Mouse (Mus musculus) hindbrain, embryonic 15.5 days (tissue): ENCODE measurements at regions not wholly inside any gene's neighbourhood (a gene's known extent, or its start where the extent isn't known, plus 50 kb on each side); places are given as distances from the start of the nearest gene placed in this dataset.

Source experiments
- ATAC-seq: fragments of 200-750 bp; cut with Nextera tagmentation; 2 replicates; pipeline ENCODE4 v1.8.0; 2017; ENCODE audit warnings: low read depth, moderate number of reproducible peaks, moderate TSS enrichment; ENCODE audit not compliant: low FRiP score
- H3K27ac ChIP-seq: fragments of 300-500 bp; sonication (generic); replicated peaks from 2 replicates; pipeline ENCODE4 v1.5.1; 2015; ENCODE audit warnings: mild to moderate bottlenecking, inconsistent platforms
- H3K27me3 ChIP-seq: fragments of 300-500 bp; sonication (generic); 2 replicates; pipeline ENCODE4 v1.6.1; 2015; ENCODE audit warnings: control low read depth, inconsistent platforms
- H3K36me3 ChIP-seq: fragments of 300-500 bp; sonication (generic); 2 replicates; pipeline ENCODE4 v1.6.1; 2015; ENCODE audit warnings: control low read depth, inconsistent platforms
- H3K4me1 ChIP-seq: fragments of 300-500 bp; sonication (generic); replicated peaks from 2 replicates; pipeline ENCODE4 v1.6.1; 2015; ENCODE audit warnings: control low read depth, inconsistent platforms
- H3K4me2 ChIP-seq: fragments of 300-500 bp; sonication (generic); 2 replicates; pipeline ENCODE4 v1.6.1; 2015; ENCODE audit warnings: moderate library complexity, mild to moderate bottlenecking, inconsistent platforms
- H3K4me3 ChIP-seq: fragments of 300-500 bp; sonication (generic); 2 replicates; pipeline ENCODE4 v1.5.1; 2015; ENCODE audit warnings: mild to moderate bottlenecking, inconsistent platforms
- H3K9ac ChIP-seq: fragments of 300-500 bp; sonication (generic); 2 replicates; pipeline ENCODE4 v1.6.1; 2015; ENCODE audit warnings: inconsistent platforms
- H3K9me3 ChIP-seq: fragments of 300-500 bp; sonication (generic); 2 replicates; pipeline ENCODE4 v1.6.1; 2016; ENCODE audit warnings: control low read depth, inconsistent platforms
- WGBS: fragments of 180-500 bp; shearing (Covaris S2); methylation state at CpG from one replicate; pipeline ENCODE4 v1.1.7; 2015; 5-methylcytosine and 5-hydroxymethylcytosine counted together

DNA sequence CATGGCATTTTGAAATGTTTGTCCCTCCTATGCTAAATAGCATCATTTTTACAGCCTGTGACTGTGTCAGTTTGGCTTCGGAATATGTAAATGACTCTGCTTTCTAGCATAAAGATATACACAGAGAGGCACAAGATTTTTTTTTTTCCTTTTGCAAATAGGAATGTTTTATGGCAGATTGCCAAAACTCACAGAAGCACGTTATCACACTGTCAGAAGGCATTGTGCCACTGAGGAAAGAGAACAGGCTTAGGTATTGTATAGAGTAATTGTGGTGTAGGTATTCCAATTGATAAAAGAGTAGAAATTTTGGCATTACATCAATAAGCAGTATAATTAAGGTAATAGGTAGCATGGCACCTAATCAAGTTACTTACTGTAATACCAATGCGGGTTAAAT, 988.5 kb upstream of the Tenm2 start:
- H3K4me2 ChIP-seq, result no peak overlapping the region
- H3K27ac ChIP-seq, result no peak overlapping the region
- no peak overlapping the region for H3K9ac ChIP-seq
- H3K9me3 ChIP-seq, result no peaks in the 10 kb centered on the region
- no peaks in the 10 kb centered on the region for H3K4me1 ChIP-seq
- no peaks in the 10 kb centered on the region for H3K36me3 ChIP-seq
- no peaks in the 10 kb centered on the region for H3K27me3 ChIP-seq
- 48% methylated on average over 3 of the region's 3 CpGs for WGBS
- ATAC-seq, result no peak
- no peak overlapping the region for H3K4me3 ChIP-seq

DNA sequence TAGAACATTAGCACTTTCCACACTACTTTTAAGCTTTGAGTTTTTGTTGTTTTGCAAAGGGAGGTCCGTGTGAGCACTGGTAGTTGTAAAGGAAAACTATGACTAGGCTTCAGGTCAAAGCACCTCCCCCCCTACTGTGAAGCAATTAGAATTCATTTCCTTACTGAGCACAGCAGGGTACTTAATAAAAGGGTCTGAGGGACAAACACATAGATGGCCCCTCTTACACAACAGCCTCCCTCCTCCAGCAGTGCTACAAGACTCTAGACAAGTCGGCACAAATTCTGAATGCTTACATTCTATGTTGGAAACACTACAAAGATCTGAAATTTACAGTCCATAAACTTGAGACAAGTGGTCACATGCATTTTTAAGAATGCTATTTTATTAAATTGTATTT, 967.6 kb upstream of the Tenm2 start:
- Histone ChIP-seq H3K4me3 (no peak overlapping the region), H3K9me3 (no peaks in the 10 kb centered on the region), H3K27me3 (no peaks in the 10 kb centered on the region), H3K4me2 (no peak overlapping the region), H3K4me1 (no peaks in the 10 kb centered on the region), H3K27ac (no peak overlapping the region), H3K9ac (no peak overlapping the region), H3K36me3 (no peaks in the 10 kb centered on the region)
- WGBS, result 18% methylated on average over 2 of the region's 2 CpGs
- no peak for ATAC-seq

DNA sequence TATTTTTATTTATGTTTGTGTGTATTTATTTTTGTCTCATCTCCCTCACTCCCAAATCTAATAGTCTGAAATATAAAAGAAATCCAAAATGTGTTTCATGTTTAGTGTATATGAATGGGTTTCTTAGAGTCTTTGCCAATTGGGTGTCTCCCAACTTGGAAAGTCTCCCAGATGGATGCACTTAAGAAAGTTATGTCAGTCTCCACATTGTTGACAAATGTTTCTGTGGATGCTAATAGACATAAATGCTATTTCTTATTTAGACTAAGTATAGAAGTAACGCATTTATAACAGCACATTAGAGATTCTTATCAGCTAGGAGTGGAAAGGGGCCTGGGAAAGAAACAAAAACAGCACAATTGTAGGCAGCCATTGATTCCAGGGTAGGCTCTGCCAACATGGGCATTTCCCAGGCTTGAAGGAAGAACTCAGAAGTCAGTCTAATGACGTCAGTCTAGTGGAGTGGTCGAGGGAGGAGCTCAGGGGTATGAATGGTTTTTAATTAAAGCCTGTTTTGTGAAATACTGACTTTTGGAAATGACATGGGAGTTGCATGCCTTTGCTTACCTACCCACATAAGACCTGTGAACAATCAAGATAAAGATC, 965.5 kb upstream of the Tenm2 start:
- ATAC-seq, result no peak
- no peak overlapping the region for H3K4me2 ChIP-seq
- WGBS, result 69% methylated on average over 3 of the region's 3 CpGs
- H3K4me1 ChIP-seq, result no peaks in the 10 kb centered on the region
- H3K9me3 ChIP-seq, result no peaks in the 10 kb centered on the region
- H3K27ac ChIP-seq, result no peak overlapping the region
- H3K36me3 ChIP-seq, result no peaks in the 10 kb centered on the region
- H3K27me3 ChIP-seq, result no peaks in the 10 kb centered on the region
- no peak overlapping the region for H3K4me3 ChIP-seq
- H3K9ac ChIP-seq, result no peak overlapping the region

DNA sequence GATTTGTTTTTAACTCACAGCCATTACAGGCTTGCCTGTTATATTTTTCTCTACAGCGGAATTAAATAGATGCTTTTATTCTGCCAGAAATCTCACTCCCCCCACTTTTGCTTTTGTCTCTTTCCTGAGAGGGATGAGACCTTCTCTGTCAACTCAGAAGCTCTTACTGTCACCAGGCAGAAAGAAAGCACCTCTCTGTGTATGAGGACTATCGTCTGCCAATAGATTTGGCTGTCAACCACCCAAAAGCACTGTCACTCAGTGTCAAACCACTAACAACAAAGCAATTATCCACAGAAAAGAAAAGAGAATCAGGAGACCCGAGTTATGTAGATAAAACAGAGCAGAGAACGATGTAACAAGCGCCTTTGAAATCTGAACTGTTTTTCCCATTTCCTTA, 958.0 kb upstream of the Tenm2 start:
- ATAC-seq, result no peak
- Histone ChIP-seq H3K27me3 (no peaks in the 10 kb centered on the region), H3K27ac (no peak overlapping the region), H3K4me3 (no peak overlapping the region), H3K36me3 (no peaks in the 10 kb centered on the region), H3K4me2 (no peak overlapping the region), H3K9ac (no peak overlapping the region), H3K4me1 (no peaks in the 10 kb centered on the region), H3K9me3 (no peaks in the 10 kb centered on the region)
- WGBS, result 38% methylated on average over 5 of the region's 5 CpGs

DNA sequence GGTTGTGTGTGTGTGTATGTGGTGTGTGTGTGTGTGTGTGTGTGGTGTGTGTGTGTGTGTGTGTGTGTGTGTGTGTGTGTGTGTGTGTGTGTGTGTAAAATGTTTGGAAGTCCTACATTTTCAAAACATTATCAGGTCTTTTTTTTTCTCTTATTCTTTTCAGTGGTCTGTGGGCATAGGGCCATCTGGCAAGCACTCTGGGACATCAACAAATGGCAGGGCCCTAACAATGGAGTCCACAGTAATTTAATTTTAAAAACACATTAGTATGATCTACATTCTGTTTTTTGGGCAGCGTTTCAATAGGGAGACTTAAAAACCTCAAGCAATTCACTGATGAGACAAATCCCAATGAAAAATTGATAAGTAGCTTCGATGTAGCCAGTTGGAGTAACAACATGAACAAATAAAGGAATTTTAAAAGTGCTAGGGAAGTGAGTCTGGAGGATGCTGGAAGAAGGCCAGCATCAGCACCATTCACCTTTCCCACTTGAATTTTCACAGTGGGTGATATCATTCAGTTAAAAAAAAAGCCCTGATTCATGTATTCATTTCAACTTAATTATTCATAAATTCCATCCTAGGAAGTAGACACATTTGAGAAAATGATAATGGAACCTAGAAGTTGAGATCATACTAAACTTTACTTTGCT, 956.3 kb upstream of the Tenm2 start:
- Histone ChIP-seq H3K27me3 (no peaks in the 10 kb centered on the region), H3K27ac (no peak overlapping the region), H3K9me3 (no peaks in the 10 kb centered on the region), H3K4me2 (no peak overlapping the region), H3K4me3 (no peak overlapping the region), H3K36me3 (no peaks in the 10 kb centered on the region), H3K9ac (no peak overlapping the region), H3K4me1 (no peaks in the 10 kb centered on the region)
- WGBS, result 55% methylated on average over 2 of the region's 2 CpGs
- no peak for ATAC-seq

DNA sequence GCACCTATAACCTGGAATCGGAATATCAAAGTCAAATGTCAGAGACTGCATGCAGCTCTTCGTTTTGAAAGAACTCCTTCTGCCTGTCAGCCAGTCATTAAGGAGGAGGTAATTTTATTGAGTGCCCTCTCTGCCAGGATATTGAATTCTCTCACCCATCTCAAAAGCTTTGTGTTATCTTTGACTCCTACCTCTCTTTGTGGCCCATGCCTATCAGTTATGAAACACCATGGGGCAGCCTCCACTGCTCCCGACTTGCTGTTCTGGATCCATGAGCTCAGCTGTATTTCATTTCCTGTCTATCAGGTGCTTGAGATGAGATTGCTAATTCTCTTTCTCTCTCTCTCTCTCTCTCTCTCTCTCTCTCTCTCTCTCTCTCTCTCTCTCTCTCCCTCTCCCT, 955.7 kb upstream of the Tenm2 start:
- Histone ChIP-seq H3K27me3 (no peaks in the 10 kb centered on the region), H3K4me3 (no peak overlapping the region), H3K36me3 (no peaks in the 10 kb centered on the region), H3K9me3 (no peaks in the 10 kb centered on the region), H3K9ac (no peak overlapping the region), H3K4me2 (no peak overlapping the region), H3K4me1 (no peaks in the 10 kb centered on the region), H3K27ac (no peak overlapping the region)
- no peak for ATAC-seq
- 53% methylated on average over 3 of the region's 3 CpGs for WGBS

DNA sequence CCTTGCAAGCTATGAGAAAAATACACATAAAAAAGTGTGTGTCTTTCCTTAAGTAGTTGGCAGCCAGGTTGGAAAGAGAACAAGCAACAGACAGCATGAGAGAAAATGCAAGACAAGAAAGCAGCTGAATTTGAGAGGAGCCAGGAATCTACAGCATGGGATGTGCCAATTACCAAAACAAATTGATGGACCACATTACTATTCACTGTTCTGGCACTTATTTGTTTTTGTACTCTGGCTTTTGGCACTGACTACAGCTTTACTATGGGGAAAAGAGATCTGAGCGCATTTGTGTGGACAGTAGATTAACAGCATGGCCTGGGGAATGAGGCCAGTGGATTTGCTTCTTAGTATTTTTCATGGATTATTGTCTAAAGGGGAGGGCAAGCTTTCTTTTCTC, 935.0 kb upstream of the Tenm2 start:
- 48% methylated on average over 1 of the region's 1 CpGs for WGBS
- no peaks in the 10 kb centered on the region for H3K36me3 ChIP-seq
- no peaks in the 10 kb centered on the region for H3K27me3 ChIP-seq
- H3K27ac ChIP-seq, result no peak overlapping the region
- H3K9ac ChIP-seq, result no peak overlapping the region
- no peaks in the 10 kb centered on the region for H3K4me1 ChIP-seq
- H3K4me2 ChIP-seq, result no peak overlapping the region
- H3K9me3 ChIP-seq, result no peaks in the 10 kb centered on the region
- ATAC-seq, result peak; percentile 51; the same call in 1 of the 2 replicates
- H3K4me3 ChIP-seq, result no peak overlapping the region

DNA sequence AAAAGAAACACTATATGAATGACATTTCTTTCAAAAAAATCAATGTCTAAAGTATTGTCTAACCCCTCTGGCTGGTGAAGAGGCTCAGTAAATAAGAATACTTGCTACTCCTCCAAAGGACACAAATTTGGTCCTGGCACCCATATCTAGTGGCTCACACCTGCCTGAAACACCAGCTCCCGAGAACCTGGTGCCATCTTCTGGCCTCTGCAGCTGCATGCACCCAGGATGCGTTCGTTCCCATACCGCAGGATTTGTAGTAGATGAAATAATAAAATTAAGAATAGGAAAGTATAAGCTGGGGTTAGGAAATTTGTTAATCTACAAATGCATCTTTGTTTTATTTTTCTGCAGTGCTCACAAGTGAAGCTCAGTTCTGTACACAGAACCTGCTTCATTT, 922.5 kb upstream of the Tenm2 start:
- H3K27ac ChIP-seq, result no peak overlapping the region
- no peak for ATAC-seq
- H3K9me3 ChIP-seq, result no peaks in the 10 kb centered on the region
- H3K27me3 ChIP-seq, result no peaks in the 10 kb centered on the region
- H3K36me3 ChIP-seq, result no peaks in the 10 kb centered on the region
- WGBS, result 88% methylated on average over 4 of the region's 4 CpGs
- H3K4me1 ChIP-seq, result no peaks in the 10 kb centered on the region
- H3K4me2 ChIP-seq, result no peak overlapping the region
- H3K9ac ChIP-seq, result no peak overlapping the region
- no peak overlapping the region for H3K4me3 ChIP-seq

DNA sequence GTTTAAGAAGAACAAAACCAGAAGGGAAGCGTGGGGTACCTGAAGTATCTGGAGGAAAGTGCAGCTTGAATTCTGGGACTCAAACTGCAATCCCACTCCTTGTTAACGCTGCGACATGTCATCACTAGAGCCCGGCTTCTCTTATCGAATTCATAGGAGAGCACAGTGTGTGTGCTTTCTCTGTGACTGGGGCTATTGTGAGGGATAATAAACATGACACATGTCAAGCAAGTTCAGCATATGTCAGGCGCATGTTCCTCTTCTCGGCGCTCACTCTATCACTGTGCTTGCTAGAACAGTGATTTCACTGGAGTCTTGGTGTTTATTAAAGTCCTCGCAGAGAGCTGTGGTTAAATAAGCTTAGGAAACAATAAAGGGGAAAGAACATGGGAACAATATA, 921.2 kb upstream of the Tenm2 start:
- Histone ChIP-seq H3K36me3 (no peaks in the 10 kb centered on the region), H3K9me3 (no peaks in the 10 kb centered on the region), H3K4me2 (no peak overlapping the region), H3K27me3 (no peaks in the 10 kb centered on the region), H3K4me3 (no peak overlapping the region), H3K27ac (no peak overlapping the region), H3K4me1 (no peaks in the 10 kb centered on the region), H3K9ac (no peak overlapping the region)
- ATAC-seq, result no peak
- WGBS, result 63% methylated on average over 9 of the region's 9 CpGs

DNA sequence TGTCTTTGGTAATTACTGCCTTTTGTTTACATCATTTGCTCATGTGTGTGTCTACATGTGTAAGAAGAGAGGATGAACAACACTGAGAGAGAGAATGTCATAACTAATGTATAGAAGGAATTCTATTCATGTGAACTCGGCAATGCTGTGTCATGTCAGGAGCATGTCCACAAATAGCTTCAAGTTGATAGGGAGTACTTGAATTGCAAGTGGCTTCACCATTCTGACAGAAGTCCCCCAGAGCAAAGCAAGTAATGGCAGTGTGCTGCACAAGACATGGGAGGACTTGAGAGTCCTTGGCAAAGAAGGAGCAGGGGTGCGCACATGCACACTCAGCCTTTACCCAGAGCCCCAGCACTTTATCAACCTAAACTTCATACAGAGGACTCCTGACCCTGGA, 919.9 kb upstream of the Tenm2 start:
- no peak overlapping the region for H3K27ac ChIP-seq
- H3K36me3 ChIP-seq, result no peaks in the 10 kb centered on the region
- no peak overlapping the region for H3K4me3 ChIP-seq
- no peak overlapping the region for H3K9ac ChIP-seq
- 90% methylated on average over 2 of the region's 2 CpGs for WGBS
- H3K4me2 ChIP-seq, result no peak overlapping the region
- no peak for ATAC-seq
- H3K4me1 ChIP-seq, result no peaks in the 10 kb centered on the region
- H3K9me3 ChIP-seq, result no peaks in the 10 kb centered on the region
- H3K27me3 ChIP-seq, result no peaks in the 10 kb centered on the region

DNA sequence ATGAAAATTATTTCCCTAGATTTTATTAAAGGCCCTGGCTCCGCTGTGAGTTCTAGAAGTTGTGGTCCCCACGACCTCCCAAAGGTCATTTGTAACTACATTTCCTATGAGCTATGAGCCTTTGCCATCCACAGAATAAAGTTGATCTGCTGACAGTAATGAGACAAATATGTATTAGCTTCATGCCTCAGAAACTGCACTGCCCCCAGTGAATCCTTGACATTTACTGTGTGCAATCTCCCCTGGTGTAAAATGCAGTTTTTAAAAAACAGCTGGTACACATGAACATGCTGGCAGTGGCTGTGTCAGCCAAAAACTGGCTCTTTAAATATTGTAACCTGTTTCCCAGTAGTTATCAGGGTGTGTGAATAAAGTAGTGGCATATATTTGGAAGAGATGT, 907.7 kb upstream of the Tenm2 start:
- Histone ChIP-seq H3K9me3 (no peaks in the 10 kb centered on the region), H3K27ac (no peak overlapping the region), H3K9ac (no peak overlapping the region), H3K27me3 (no peaks in the 10 kb centered on the region), H3K4me1 (no peaks in the 10 kb centered on the region), H3K36me3 (no peaks in the 10 kb centered on the region), H3K4me2 (no peak overlapping the region), H3K4me3 (no peak overlapping the region)
- no peak for ATAC-seq
- WGBS, result 85% methylated on average over 2 of the region's 2 CpGs

DNA sequence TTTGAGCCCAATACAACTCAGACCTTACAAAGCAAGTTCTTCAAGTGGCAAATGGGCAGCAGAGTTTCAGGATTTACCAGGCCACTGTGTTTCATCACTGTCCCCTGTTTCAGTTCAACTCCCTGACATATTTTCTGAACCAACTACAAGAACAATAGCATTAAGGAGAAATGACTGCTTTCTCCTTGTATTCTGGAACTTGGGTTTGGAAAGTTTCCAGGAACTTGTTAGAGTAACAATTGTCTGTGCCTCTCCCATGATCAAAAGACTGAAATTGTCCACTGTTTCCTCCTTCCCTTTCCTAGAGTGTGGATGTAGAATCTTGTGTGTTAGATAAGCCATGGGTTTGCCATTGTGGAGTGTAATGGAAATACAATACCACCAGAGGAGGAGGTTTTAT, 893.1 kb upstream of the Tenm2 start:
- H3K4me3 ChIP-seq, result no peak overlapping the region
- no peaks in the 10 kb centered on the region for H3K4me1 ChIP-seq
- H3K36me3 ChIP-seq, result no peaks in the 10 kb centered on the region
- no peaks in the 10 kb centered on the region for H3K9me3 ChIP-seq
- no peak overlapping the region for H3K27ac ChIP-seq
- no peak overlapping the region for H3K9ac ChIP-seq
- H3K4me2 ChIP-seq, result no peak overlapping the region
- no peak for ATAC-seq
- H3K27me3 ChIP-seq, result no peaks in the 10 kb centered on the region

DNA sequence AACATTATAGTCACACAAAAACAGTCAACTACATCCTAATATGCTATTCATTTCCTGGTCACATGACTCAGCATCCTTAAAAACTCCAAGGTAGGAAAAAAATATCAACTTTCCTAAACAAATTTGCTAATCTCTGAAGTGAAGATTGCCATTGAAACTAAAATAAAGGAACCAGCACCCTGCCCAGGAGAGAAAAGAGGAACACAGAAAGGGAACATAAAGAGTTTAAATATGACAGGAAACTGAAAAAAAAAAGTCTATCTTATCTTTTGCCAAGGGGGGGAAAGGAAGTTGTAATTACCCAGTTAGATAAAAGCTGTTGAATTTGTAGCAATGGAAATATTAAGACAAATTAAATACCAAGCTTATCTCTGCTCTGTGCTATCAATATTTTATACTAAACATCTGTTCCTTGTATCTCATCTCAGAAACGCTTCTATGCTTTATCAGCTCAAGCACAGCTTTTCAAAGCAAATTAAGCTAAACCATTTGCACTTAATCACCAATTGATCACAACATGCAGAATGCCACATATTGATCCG, 888.1 kb upstream of the Tenm2 start:
- 71% methylated on average over 2 of the region's 2 CpGs for WGBS
- H3K27ac ChIP-seq, result no peak overlapping the region
- no peaks in the 10 kb centered on the region for H3K36me3 ChIP-seq
- H3K4me2 ChIP-seq, result no peak overlapping the region
- H3K4me1 ChIP-seq, result no peaks in the 10 kb centered on the region
- no peaks in the 10 kb centered on the region for H3K27me3 ChIP-seq
- no peak for ATAC-seq
- no peak overlapping the region for H3K9ac ChIP-seq
- H3K4me3 ChIP-seq, result no peak overlapping the region
- no peaks in the 10 kb centered on the region for H3K9me3 ChIP-seq
